Mouse (Mus musculus) MEL (cell line): Measurements from ENCODE around the gene Tcea3. TPM values are rescaled to one million over a fixed set of nuclear protein-coding genes. Genes with fewer than 3 reads are reported as not detected.

Experiments
- DNase-seq: peaks from one replicate; pipeline ENCODE4 v3.0.0; 2011; ENCODE audit warnings: low read depth, low spot score
- H3K27ac ChIP-seq: 2 replicates; pipeline ENCODE4 v1.5.1; 2012; ENCODE audit warnings: low read depth, mild to moderate bottlenecking, control low read depth, low read length, moderate library complexity; ENCODE audit not compliant: control insufficient read depth
- H3K27me3 ChIP-seq, 2 experiments: fragments of 150-350 bp in 1 of 2; sonication (generic) in 1 of 2; 2 replicates each; pipeline ENCODE4 v1.6.1; 2012; ENCODE audit warnings: low read length in 2 of 2, mild to moderate bottlenecking in 2 of 2, improper control_type of control experiment in 1 of 2, moderate library complexity in 1 of 2; ENCODE audit not compliant: insufficient read depth in 2 of 2, control insufficient read depth in 1 of 2
- H3K36me3 ChIP-seq, 2 experiments: 2 replicates each; pipeline ENCODE4 v1.6.1; 2012 to 2014; ENCODE audit warnings: low read length in 2 of 2, improper control_type of control experiment in 1 of 2, inconsistent platforms in 1 of 2, mild to moderate bottlenecking in 1 of 2; ENCODE audit not compliant: insufficient read depth in 2 of 2, control insufficient read depth in 1 of 2
- H3K4me1 ChIP-seq, 2 experiments: fragments of 150-350 bp in 1 of 2; sonication (generic) in 1 of 2; 2 replicates each; pipeline ENCODE4 v1.6.1; 2012; ENCODE audit warnings: low read length in 2 of 2, improper control_type of control experiment in 1 of 2, mild to moderate bottlenecking in 1 of 2; ENCODE audit not compliant: insufficient read depth in 2 of 2, control insufficient read depth in 1 of 2
- H3K4me3 ChIP-seq, 2 experiments: fragments of 150-350 bp in 1 of 2; sonication (generic) in 1 of 2; 2 replicates each; pipeline ENCODE4 v1.5.1; 2012; ENCODE audit warnings: low read depth in 2 of 2, low read length in 2 of 2, mild to moderate bottlenecking in 2 of 2, moderate library complexity in 2 of 2, control low read depth in 1 of 2, improper control_type of control experiment in 1 of 2; ENCODE audit not compliant: control insufficient read depth in 1 of 2, insufficient read depth in 1 of 2
- H3K79me2 ChIP-seq: 2 replicates; pipeline ENCODE4 v1.6.1; 2012; ENCODE audit warnings: mild to moderate bottlenecking, low read length, moderate library complexity; ENCODE audit not compliant: control insufficient read depth, poor library complexity, insufficient read depth
- H3K9ac ChIP-seq: 2 replicates; pipeline ENCODE4 v1.6.1; 2012; ENCODE audit warnings: low read depth, mild to moderate bottlenecking, control low read depth, low read length, moderate library complexity; ENCODE audit not compliant: control insufficient read depth, poor library complexity, severe bottlenecking
- H3K9me3 ChIP-seq: fragments of 150-350 bp; sonication (generic); replicated peaks from 2 replicates; pipeline ENCODE4 v1.6.1; 2012; ENCODE audit warnings: mild to moderate bottlenecking, low read length, improper control_type of control experiment, moderate library complexity; ENCODE audit not compliant: insufficient read depth
- BHLHE40 ChIP-seq: IDR thresholded peaks from 2 replicates; pipeline ENCODE4 v1.6.1; 2012; ENCODE audit warnings: low read depth, mild to moderate bottlenecking, inconsistent platforms, low read length, improper control_type of control experiment, borderline replicate concordance
- ELF1 ChIP-seq: IDR thresholded peaks from 2 replicates; pipeline ENCODE4 v1.6.1; 2014; ENCODE audit warnings: low read depth, mild to moderate bottlenecking, inconsistent platforms, low read length, improper control_type of control experiment, moderate library complexity
- ETS1 ChIP-seq: IDR thresholded peaks from 2 replicates; pipeline ENCODE4 v1.6.1; 2012; ENCODE audit warnings: low read depth, mild to moderate bottlenecking, inconsistent platforms, low read length, improper control_type of control experiment, moderate library complexity
- GABPA ChIP-seq: IDR thresholded peaks from 2 replicates; pipeline ENCODE4 v1.6.1; 2012; ENCODE audit warnings: low read depth, mild to moderate bottlenecking, inconsistent platforms, low read length, improper control_type of control experiment, moderate library complexity
- GATA1 ChIP-seq: IDR thresholded peaks from 2 replicates; pipeline ENCODE4 v1.6.1; 2011; ENCODE audit warnings: low read depth, low read length, improper control_type of control experiment
- JUND ChIP-seq: IDR thresholded peaks from 2 replicates; pipeline ENCODE4 v1.6.1; 2011; ENCODE audit warnings: low read depth, mild to moderate bottlenecking, improper control_type of control experiment, low read length
- MAX ChIP-seq: IDR thresholded peaks from 2 replicates; pipeline ENCODE4 v1.6.1; 2011; ENCODE audit warnings: low read length, improper control_type of control experiment
- MEF2A ChIP-seq: IDR thresholded peaks from 2 replicates; pipeline ENCODE4 v1.6.1; 2014; ENCODE audit warnings: low read depth, mild to moderate bottlenecking, inconsistent platforms, low read length, improper control_type of control experiment; ENCODE audit not compliant: poor library complexity, insufficient replicate concordance, severe bottlenecking; ENCODE audit errors: extremely low read depth
- MXI1 ChIP-seq: IDR thresholded peaks from 2 replicates; pipeline ENCODE4 v1.6.1; 2011; ENCODE audit warnings: mild to moderate bottlenecking, low read depth, low read length, improper control_type of control experiment
- MYC ChIP-seq: IDR thresholded peaks from 2 replicates; pipeline ENCODE4 v1.6.1; 2011; ENCODE audit warnings: low read depth, mild to moderate bottlenecking, low read length, improper control_type of control experiment, moderate library complexity
- NELFE ChIP-seq: IDR thresholded peaks from 2 replicates; pipeline ENCODE4 v1.6.1; 2011; ENCODE audit warnings: low read depth, low read length, improper control_type of control experiment
- NRF1 ChIP-seq: IDR thresholded peaks from 2 replicates; pipeline ENCODE4 v1.6.1; 2014; ENCODE audit warnings: low read depth, mild to moderate bottlenecking, inconsistent platforms, low read length, improper control_type of control experiment, moderate library complexity; ENCODE audit not compliant: poor library complexity, insufficient read depth, severe bottlenecking
- POLR2AphosphoS2 ChIP-seq: IDR thresholded peaks from 2 replicates; pipeline ENCODE4 v1.6.1; 2011; ENCODE audit warnings: low read length, improper control_type of control experiment
- RAD21 ChIP-seq: IDR thresholded peaks from 2 replicates; pipeline ENCODE4 v1.6.1; 2011; ENCODE audit warnings: mild to moderate bottlenecking, low read depth, low read length, improper control_type of control experiment
- RCOR1 ChIP-seq: IDR thresholded peaks from 2 replicates; pipeline ENCODE4 v1.6.1; 2012; ENCODE audit warnings: low read depth, mild to moderate bottlenecking, inconsistent platforms, low read length, improper control_type of control experiment
- SIN3A ChIP-seq: IDR thresholded peaks from 2 replicates; pipeline ENCODE4 v1.6.1; 2012; ENCODE audit warnings: low read length, improper control_type of control experiment, inconsistent platforms
- SMC3 ChIP-seq: IDR thresholded peaks from 2 replicates; pipeline ENCODE4 v1.6.1; 2011; ENCODE audit warnings: low read depth, low read length, improper control_type of control experiment
- TAL1 ChIP-seq: IDR thresholded peaks from 2 replicates; pipeline ENCODE4 v1.6.1; 2012; ENCODE audit warnings: mild to moderate bottlenecking, inconsistent platforms, low read length, moderate library complexity, mixed read lengths
- TBP ChIP-seq: IDR thresholded peaks from 2 replicates; pipeline ENCODE4 v1.8.0; 2011; ENCODE audit warnings: low read depth, low read length, improper control_type of control experiment
- TCF12 ChIP-seq: IDR thresholded peaks from 2 replicates; pipeline ENCODE4 v1.6.1; 2014; ENCODE audit warnings: low read depth, mild to moderate bottlenecking, inconsistent platforms, low read length, improper control_type of control experiment, moderate library complexity
- UBTF ChIP-seq: IDR thresholded peaks from 2 replicates; pipeline ENCODE4 v1.6.1; 2012; ENCODE audit warnings: low read depth, mild to moderate bottlenecking, inconsistent platforms, low read length, improper control_type of control experiment, moderate library complexity, borderline replicate concordance; ENCODE audit not compliant: insufficient read depth
- USF1 ChIP-seq: IDR thresholded peaks from 2 replicates; pipeline ENCODE4 v1.6.1; 2014; ENCODE audit warnings: low read depth, mild to moderate bottlenecking, inconsistent platforms, low read length, improper control_type of control experiment, moderate library complexity
- USF2 ChIP-seq, 2 experiments: IDR thresholded peaks; 2 replicates each; pipeline ENCODE4 v1.6.1; 2011 to 2012; ENCODE audit warnings: improper control_type of control experiment in 2 of 2, low read length in 2 of 2, borderline replicate concordance in 1 of 2, inconsistent platforms in 1 of 2, low read depth in 1 of 2, mild to moderate bottlenecking in 1 of 2; ENCODE audit not compliant: insufficient read depth in 1 of 2
- ZC3H11A ChIP-seq: IDR thresholded peaks from 2 replicates; pipeline ENCODE4 v1.6.1; 2012; ENCODE audit warnings: low read depth, mild to moderate bottlenecking, inconsistent platforms, low read length, improper control_type of control experiment
- ZKSCAN1 ChIP-seq: IDR thresholded peaks from 2 replicates; pipeline ENCODE4 v1.6.1; 2012; ENCODE audit warnings: low read depth, mild to moderate bottlenecking, inconsistent platforms, low read length, improper control_type of control experiment, moderate library complexity
- polyA plus RNA-seq, 2 experiments: library from polyadenylated mRNA; stranded (reverse) in 1 of 2; unstranded in 1 of 2; fragments of >175 nt in 1 of 2; fragments of >200 nt in 1 of 2; gene quantifications; 2 replicates each; pipeline versions ENCODE4 v1.2.1 to v1.2.4; 2012; ENCODE audit warnings: low replicate concordance in 2 of 2, low read depth in 1 of 2; ENCODE audit not compliant: insufficient read length in 2 of 2, insufficient read depth in 1 of 2, missing spikeins in 1 of 2
- total RNA-seq: library from RNA; depleted of rRNA; stranded (reverse); fragments of 300-350 nt; gene quantifications from 2 replicates; pipeline ENCODE4 v1.2.3, GENCODE M21; 2012

The Tcea3 gene
- total and polyA plus RNA-seq, 3 experiments = not detected

- TF ChIP-seq POLR2AphosphoS2 (no peak), USF2 (IDR thresholded peaks at IDR 0.05; ENCODE audit: borderline replicate concordance in 1 of 2, insufficient read depth in 1 of 2, low read depth in 1 of 2, low read length in 2 of 2) (no peak), TCF12 (no peak), SIN3A (peak; percentile 69; the same call in 1 of the 2 replicates), MAX (peak; percentile 60)
Measured at GRCm38 (mm10) chr4:136285811-136286371, 38.4 kb downstream of the Tcea3 start (continued).

GRCm38 (mm10) chr4:136289918-136290780, 42.6 kb downstream of the Tcea3 start:
- Histone ChIP-seq H3K36me3 (peaks cover 2 to 3% of the 10 kb centered on the region in 2 experiments; a peak in 2 of 4 replicates), H3K9ac (no peak overlapping the region), H3K79me2 (peaks cover 4% of the 10 kb centered on the region), H3K4me1 (peaks cover 0 to 4% of the 10 kb centered on the region in 2 experiments; a peak in 2 of 4 replicates), H3K27me3 (no peaks in the 10 kb centered on the region), H3K27ac (no peak overlapping the region), H3K4me3 (no peak overlapping the region), H3K9me3 (no peaks in the 10 kb centered on the region)
- TF ChIP-seq BHLHE40 = no peak
- no peak for TF ChIP-seq ZC3H11A
- no peak for TF ChIP-seq ZKSCAN1
- TF ChIP-seq TAL1 = no peak
- TF ChIP-seq TBP = no peak
- no peak for DNase-seq

GRCm38 (mm10) chr4:136290781-136291595, 43.5 kb downstream of the Tcea3 start:
- Histone ChIP-seq H3K9me3 (no peaks in the 10 kb centered on the region), H3K4me3 (no peak overlapping the region), H3K36me3 (peaks cover 2 to 3% of the 10 kb centered on the region in 2 experiments; a peak in 2 of 4 replicates), H3K79me2 (peaks cover 4% of the 10 kb centered on the region), H3K9ac (no peak overlapping the region), H3K4me1 (peaks cover 0 to 4% of the 10 kb centered on the region in 2 experiments; a peak in 2 of 4 replicates), H3K27ac (no peak overlapping the region), H3K27me3 (no peaks in the 10 kb centered on the region)
- DNase-seq = no peak
- TF ChIP-seq MXI1 (no peak), ETS1 (no peak), RAD21 (no peak), USF1 (no peak), SIN3A (no peak), POLR2AphosphoS2 (no peak), UBTF (no peak), NRF1 (no peak), JUND (no peak), MYC (no peak), GABPA (no peak), ELF1 (no peak), MEF2A (no peak), NELFE (no peak), RCOR1 (no peak), SMC3 (no peak), TCF12 (no peak), GATA1 (no peak)
